Mouse (Mus musculus): Measurements from ENCODE around the gene Uba7.
A peak's percentile ranks its signal among the peaks of the same experiment; 100 is the strongest.

Gene Uba7

DNA sequence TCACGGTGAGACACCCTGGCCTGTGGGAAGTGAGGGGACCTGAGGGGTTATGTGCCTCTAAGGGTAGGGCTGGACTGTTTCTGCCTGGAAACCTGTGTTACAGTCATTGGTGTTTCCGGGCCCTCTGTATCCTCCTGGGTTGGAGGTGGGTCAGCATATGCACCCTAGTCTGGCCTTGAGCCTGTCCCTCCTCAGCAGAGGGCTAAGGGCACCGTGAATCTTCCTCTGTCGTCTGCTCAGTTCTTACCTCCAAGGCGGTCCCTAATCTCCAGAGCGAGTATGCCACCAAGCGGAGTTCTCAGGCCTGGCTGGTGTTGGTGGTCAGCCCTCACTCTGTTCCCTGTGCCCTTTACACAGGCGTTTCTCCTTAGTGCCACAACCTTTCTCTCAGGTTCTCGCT, 12.4 kb upstream of the Uba7 start:
- DNase-seq, result no peak

DNA sequence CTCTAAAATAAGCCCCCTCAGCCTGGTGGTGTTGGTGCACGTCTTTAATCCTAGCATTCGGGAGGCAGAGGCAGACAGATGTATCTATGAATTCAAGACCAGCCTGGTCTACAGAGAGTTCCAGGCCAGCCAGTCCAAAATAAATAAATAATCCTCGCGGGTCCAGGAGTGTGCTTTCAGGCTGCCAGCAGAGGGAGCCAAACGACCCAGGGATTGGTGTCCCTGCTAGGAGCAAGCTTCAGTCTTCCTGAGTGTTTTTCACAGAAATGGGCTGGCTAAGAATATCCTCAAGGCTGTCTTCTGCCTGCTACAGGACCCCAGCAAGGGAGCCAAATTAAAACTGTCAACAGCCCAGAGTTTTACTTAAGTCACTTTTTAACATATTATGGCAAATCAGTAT, 11.6 kb upstream of the Uba7 start:
- peak; percentile 84 for DNase-seq

DNA sequence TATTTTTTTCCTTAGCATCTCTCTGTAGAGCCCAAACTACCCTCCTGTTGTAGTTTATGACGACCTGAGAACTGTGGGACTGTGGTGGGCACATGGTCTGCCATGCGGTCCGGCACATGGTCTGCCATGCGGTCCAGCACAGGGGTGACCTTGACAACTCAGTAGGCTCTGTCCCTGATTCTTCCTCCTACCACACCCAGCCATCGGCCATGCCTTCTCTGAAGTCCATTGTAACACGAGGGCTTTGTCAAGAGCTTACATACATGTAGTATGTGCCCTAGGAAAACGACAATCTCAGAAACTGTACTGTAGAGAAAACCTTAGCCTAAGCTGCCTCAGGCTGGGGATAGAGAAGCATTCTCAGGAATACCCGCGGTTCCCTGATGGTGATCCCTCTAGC, 10.6 kb upstream of the Uba7 start:
- DNase-seq, result no peak

DNA sequence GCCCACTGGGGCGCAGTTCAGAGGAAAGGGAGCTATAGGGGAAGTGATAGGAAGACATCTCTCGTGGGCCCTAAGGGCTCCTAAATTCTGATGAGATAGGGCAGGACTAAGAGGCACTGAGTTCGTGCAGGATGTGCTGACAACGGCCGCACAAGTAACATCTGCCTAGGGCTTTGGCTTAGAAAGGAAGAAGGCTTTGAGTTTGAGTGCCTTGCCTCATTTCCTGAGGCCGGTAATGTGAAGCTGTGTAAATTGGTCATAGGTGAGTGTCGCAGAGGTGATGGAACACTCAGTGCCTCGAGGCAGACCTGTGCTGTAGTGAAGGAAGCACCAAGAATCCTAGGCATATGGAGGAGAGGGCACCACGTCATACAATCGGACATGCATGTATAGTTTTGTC, 8.6 kb upstream of the Uba7 start:
- no peak for DNase-seq

GRCm38 (mm10) chr9:107967437-107967836, 7.9 kb upstream of the Uba7 start:
- DNase-seq, result no peak

DNA sequence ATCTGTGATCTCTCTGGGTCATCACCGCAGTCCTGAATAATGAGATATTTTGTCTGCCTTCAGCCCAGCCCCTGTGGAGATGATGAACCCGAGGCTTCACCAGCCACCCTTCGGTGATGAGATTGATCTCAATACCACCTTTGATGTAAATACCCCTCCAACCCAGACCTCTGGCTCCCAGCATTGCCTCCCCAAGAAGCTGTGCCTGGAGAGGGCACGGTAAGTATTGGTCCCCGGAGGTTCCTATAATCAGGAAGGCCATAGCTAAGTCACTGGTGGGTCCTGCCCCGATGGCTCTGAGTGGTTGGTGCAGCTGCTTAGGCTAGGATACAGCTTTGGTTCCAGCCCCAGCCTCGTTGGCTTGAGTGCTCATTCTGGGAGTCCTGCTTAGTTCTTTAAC, 6.8 kb upstream of the Uba7 start:
- no peak for DNase-seq

- no peak for DNase-seq
These were observed 5.0 kb upstream of the Uba7 start for GRCm38 (mm10) chr9:107970311-107970710.

DNA sequence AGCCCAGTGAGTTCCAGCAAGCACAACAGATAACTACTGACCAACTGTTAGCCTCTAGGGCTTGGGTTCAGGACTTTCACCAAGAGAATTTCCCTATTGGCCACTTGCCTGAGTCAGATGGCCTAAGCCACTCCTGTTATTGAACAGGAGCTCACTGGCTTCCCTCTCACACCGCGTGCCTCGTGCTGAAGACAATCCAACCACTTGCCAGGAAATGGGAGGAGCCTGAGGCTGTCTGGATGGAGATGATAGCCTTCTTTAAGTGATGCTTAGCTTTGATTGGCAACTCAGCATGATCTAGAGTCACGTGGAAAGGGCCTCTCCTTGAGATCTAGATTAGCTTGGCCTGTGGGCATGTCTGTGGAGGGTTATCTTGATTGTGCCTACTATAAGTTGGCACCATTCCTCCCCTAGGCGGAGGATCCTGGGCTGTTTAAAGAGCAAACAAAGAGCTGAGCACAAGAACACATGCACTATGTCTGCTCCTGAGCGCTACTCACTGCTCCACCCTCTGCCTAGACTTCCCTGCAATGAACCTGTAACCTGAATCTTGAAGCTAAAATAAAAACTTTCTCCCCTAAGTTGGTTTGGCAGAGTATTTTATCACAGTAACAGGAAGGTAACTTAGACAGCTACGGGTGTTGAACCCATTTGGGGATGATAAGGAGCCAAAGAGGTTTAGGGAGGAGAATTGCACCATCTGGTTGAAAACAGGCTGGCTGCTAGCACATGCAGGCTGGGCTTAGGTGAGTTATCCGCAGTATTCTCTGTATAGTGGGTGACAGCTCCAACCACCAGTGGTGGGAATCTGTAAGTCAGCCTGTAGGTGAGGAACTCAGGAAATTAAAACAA, 3.4 kb upstream of the Uba7 start:
- DNase-seq, result no peak

DNA sequence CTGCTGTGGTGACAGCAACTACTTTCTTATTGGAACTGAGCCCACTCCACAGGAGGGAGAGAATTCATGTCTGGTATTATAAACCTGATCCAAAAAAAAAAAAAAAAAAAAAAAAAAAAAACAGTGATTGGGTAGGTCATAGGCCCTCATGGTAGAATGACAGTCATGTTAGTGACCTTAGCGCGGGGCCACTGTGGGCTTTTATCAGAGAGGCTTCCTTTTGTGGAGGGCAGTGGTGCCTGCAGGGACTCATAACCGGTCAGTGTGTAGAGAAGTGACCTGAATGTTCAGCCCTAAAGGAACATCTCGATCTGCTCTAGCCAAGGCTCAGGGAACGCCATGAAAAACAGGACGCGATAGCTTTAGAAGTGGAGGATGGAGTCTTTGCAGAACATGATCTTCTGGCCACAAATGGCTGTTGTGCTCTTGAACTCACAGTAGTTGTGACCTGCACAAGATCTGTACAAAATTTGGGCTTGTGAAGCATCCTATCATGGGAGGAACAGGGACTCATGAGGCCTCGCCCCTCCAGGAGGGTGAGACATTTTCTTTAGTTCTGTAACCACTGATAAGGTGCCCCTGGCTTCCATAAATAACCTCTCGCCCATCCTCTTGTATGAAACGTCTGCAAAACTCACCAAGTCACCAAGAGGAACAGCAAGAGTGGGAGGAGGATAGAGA, 674 bp upstream of the Uba7 start:
- no peak for DNase-seq

- DNase-seq, result no peak
These were observed 3.5 kb downstream of the Uba7 start for GRCm38 (mm10) chr9:107978815-107979214.

- no peak for DNase-seq
These were observed 6.6 kb downstream of the Uba7 start for GRCm38 (mm10) chr9:107981684-107982605.

DNA sequence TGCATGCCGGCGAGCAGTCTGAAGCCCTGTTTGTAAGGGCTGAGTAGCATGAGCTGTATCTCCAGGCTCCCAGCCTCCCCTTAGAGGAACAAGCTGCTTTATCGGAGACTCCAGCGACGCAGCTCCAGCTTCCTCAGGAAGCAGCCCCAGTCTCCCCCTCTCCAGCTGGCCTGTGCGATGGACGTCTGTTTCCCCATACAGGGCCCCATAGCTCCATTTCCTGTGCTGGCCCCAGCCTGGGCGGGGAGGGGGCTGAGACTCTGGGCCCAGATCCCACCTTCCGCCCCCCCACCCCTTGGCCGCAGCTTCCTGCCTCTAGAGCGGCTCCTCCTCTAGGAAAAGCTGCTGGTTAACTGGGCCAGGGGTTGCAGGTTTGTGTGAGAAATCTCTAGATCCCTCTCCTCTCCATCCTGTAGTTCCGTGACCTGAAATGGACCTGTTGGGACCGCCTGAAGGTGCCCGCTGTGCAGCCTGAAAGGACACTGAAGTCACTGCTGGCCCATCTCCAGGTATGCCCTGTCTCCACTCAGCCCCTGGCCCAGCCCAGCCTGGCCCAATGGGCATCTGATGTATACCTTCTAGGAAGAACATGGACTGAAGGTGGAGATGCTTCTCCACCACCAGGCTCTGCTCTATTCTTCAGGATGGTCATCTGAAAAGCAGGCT, 7.5 kb downstream of the Uba7 start, which contains the start of gene Gm20661:
Gene Gm20661 (plus strand): TSS at position 378 of the 666 bp plus-strand sequence.
- no peak for DNase-seq

DNA sequence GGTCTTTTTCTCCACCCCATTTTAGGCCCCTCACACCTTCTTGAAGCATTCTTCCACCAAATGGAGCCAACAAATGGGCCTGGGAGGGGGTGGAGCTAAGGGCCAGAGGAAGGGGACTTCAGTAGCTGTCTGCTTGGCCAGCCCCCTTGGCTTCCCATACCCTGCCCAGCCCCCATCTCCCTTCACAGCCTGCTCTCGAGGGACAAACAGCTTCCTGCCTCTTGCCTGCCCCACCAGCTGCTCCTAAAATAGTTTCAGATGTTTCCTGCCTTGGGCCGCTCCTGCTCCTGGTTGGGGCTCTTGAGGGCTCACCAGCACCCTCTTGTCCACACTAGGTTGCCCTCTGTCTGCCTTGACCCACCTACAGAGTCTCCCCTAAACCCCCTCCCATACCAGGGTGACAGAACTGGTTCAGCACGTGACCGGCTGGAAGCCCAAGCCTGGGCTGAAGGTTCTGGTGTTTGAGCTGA, 8.2 kb downstream of the Uba7 start:
- DNase-seq, result no peak

DNA sequence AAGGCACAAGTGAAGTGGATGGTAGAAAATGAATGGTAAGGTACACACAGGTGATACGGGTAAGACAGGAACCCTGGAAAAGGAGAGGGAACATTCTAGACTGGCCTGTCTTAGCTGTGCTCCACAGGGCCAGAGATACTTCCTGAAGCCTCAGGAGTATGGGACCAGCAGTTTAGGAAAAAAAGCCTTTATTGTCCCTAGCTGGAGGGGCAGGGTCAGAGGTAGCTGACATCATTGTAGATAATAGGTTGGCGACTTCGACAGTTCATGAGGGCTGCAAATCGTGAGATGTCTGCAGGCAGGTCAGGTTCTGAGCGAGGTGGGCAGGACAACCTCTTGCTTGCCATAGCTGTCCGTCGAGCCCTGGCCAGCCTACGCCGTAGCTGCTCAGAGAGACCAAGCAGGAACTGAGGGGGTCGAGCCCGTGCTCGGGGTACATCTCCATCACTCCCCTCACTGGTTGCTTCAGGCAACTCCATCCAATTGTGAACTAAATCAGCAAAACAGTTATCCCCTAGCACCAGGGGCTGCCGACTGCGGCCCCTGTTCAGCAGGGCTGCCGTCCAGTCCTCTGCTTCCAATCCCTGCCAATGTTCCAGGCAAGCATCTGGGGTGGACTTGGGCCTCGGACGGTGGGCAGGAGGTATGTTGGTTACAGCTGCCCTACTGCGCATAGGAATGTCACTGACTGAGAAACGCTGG, 8.9 kb downstream of the Uba7 start:
- DNase-seq, result no peak

GRCm38 (mm10) chr9:107984754-107985055, 9.4 kb downstream of the Uba7 start:
- no peak for DNase-seq

GRCm38 (mm10) chr9:107985131-107986119, 10.1 kb downstream of the Uba7 start, which contains the start of gene Inka1:
TSS of gene Inka1 (minus strand) at chr9:107985879.
- DNase-seq, result peak; percentile 69

GRCm38 (mm10) chr9:107986376-107986775, 11.1 kb downstream of the Uba7 start:
- peak; percentile 82 for DNase-seq

DNA sequence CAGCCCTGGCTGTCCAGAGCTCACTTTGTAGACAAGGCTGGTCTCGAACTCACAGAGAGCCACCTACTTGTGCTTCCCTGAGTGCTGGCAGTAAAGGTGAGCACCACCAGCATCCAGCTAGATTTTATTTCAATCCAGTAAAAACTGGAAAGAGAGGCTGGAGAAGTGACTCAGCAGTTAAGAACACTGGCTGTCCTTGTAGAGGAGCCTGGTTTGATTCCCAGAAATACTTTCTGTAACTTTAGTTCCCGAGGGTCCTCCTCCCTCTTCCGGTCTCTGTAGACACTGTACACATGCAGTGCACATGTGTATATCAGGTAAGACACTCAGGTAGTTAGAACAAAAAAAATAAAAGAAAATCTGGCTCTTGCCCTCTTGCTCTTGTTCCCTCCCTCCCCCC, 12.6 kb downstream of the Uba7 start:
- DNase-seq, result no peak

DNA sequence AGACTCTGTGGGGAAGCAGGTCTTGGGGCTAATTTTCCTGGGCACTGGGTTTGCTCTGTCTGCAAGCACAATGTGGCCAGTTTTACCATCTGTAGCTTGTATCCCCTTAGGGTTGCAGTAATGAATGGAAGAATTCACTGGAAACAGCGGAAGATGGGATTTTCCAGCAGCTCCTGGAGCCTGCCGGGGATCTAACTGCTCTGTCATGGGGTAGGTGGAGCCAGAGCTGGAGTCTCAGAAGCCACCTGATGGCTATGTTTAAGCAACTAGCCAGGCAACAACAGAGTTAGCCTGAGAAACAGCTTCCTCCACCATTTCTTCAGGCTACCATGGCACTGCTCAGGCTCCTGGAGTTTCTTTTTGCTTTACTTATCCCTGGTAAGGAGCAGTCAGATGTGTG, 16.9 kb downstream of the Uba7 start, which contains the start of gene Cdhr4:
Gene Cdhr4 (plus strand): TSS at position 301 of the 400 bp plus-strand sequence.
- DNase-seq, result no peak

GRCm38 (mm10) chr9:107993013-107993412, 17.7 kb downstream of the Uba7 start:
- no peak for DNase-seq

GRCm38 (mm10) chr9:107994464-107994863, 19.2 kb downstream of the Uba7 start:
- no peak for DNase-seq
